Mouse (Mus musculus) thymus, postnatal 14 days (tissue): ENCODE results near the gene Vmn2r100.

Experiments used
- DNase-seq: peaks from one replicate; pipeline ENCODE4 v3.0.0; 2021

Gene Vmn2r100

GRCm38 (mm10) chr17:19504432-19504831 lies at the start of gene Vmn2r100:
TSS of gene Vmn2r100 (plus strand) at chr17:19504732.
- DNase-seq: no peak

- no peak for DNase-seq
Measured at GRCm38 (mm10) chr17:19482866-19483265, 21.7 kb upstream of the Vmn2r100 start.

- DNase-seq: no peak
Measured at GRCm38 (mm10) chr17:19576927-19577326, 72.4 kb downstream of the Vmn2r100 start, which contains the start of gene Vmn2r101. TSS of gene Vmn2r101 (plus strand) at chr17:19577227.
